Mouse (Mus musculus) gastrocnemius, adult 8-10 months (tissue): ENCODE measurements around the gene Msmo1. TPM values are rescaled to one million over a fixed set of nuclear protein-coding genes. Genes with fewer than 3 reads are reported as not detected.

Experiments used
- DNase-seq, 2 experiments: peaks; one replicate each; pipeline ENCODE4 v3.0.0; 2022; ENCODE audit warnings: low spot score in 2 of 2
- total RNA-seq, 4 experiments: library from RNA; stranded (reverse); gene quantifications; 2 replicates each; pipeline ENCODE4 v1.2.4; 2022

The Msmo1 gene
- total RNA-seq, 4 experiments from 2014 or later, result 3.4 to 4.9 (median 4.1) TPM

DNA sequence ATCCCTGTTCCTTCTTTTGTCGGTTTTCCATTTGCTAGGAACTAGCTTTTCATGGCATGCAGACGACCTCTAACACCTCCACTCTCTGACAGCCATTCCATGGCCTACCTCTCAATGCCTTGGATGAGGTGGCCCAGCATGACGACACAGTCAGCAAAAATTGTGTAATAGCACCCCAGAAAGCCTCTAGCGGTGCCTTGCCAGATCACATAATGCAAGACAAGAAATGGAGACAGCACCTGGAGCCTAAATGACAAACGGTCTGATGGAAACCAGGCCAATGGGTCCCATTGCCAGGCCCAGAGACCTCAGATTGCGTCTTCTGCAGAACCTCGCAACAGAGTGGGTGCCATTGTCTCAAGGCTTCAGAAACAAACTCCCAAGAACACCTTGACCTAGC, 21.1 kb downstream of the Msmo1 start:
- no peak for DNase-seq

DNA sequence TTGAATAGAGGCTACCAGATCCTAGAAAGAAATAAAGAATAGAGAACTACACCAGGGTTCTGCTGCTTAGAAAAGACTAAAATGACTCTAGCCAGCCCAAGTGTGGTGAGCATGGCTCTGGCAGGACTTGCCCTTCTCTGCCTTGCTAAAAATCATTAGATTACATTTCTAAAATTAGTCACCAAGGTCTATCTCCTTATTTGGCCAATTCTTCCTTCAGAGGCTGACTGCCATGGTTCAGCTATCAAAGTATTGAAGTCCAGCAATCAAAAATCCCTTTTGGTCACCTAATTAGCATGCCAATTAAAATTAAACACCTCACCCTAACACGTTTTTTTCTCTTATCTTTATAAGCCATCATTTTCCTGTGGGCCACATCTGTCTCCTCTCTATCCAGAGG, 22.0 kb downstream of the Msmo1 start:
- DNase-seq, result no peak

DNA sequence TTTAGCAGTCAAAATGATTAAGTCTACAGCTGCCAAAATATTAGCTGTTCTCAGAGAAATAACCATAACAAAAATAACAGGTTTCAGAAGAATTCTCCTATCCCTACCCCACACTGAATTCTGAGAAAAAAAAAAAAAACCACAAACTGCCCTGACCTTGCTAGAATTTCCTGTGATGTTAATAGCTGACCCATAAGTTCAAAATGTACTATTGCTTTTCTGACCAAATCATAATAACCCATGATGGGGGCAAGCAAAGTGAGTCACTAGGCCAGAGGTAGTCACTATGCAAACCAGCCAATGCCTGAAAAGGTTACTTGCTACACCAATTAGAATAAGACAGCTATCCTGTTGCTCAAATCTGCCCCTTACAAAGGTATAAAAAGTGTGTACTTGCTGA, 26.1 kb downstream of the Msmo1 start:
- no peak for DNase-seq

DNA sequence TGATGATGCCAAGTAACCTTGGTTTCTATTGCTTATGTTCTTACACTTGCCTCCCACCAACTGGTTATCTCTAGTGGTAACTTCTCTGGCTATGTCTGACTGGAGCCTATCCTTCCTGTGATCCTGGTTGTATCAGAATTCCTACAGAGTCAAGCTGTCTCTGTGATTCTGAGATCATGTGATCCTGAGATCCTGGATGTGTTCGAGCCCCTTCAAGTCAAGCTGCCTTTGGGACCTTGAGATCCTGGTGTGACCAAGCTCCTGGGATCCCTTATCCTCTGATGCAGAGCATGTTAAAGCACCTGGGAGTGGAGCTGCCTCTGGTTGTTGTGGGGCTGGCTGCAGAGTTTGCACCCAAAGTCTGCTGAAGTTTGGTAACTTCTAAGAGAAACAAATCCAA, 30.4 kb downstream of the Msmo1 start:
- no peak for DNase-seq

DNA sequence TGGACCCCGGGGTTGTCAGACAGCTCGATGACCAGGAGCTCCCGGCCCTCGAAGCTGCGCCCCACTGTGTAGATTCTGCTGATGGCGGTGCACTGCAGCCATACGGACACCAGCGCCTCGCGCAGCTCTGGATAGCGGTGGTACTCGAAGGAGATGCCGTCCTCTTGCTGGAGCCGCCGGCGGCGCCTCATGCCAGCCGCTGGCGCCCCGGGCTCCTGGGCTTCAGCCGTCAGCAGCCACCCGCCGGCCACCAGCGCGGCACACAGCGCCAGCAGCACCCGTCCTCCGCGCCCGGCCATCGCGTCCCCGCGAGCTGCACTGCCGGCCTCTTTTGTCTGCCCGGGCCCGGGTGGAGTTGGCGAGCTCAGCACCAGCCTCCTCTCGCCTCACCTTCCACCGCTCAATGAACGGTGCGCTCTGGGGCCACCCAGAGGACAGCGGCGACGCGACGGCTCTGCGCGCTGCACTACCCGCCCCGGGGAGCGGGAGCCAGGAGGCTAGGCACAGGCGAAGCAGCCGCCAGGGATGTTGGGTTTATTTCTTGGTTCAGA, 40.9 kb downstream of the Msmo1 start, which contains the start of gene Cpe:
Gene Cpe (minus strand): TSS at position 404 of the 551 bp plus-strand sequence.
- peak; percentile 54 to 72 for DNase-seq

DNA sequence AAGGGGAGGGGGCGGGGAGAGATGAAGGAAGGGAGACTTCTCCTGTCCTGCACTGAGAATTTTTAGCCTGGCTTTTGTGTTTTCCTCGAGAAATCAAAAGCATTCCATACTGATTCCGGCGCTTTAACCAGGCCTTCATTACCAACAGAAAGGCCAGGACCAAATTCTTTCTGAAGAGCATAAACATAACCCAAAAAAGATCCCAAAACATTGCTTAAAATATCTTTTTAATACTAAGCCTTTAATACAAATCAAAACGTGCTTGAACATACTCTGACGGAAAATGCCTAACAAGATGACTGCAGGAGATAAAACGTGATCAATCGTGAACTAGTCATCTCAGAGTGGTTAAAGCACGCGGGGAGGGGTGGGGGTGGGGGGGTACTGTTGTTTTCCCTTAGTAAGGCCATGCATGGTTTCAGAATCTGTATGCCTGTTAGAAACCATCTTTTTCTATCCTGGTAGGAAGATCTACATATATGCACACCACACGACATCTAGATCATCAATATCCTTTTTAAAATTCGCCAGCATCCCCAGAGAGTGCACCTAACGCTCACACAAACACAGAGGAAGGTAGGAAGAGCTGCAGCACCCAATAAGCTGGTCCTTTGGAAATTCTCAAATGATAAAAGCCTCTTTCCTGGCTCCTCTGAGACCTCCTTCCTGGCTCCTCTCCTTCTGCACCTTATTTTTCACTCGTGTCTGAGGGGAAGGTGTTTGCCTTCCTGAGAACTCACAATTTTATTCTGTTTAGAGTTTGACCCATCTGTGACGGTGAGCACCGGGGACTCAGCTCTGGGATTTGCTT, 41.8 kb downstream of the Msmo1 start:
- no peak for DNase-seq

DNA sequence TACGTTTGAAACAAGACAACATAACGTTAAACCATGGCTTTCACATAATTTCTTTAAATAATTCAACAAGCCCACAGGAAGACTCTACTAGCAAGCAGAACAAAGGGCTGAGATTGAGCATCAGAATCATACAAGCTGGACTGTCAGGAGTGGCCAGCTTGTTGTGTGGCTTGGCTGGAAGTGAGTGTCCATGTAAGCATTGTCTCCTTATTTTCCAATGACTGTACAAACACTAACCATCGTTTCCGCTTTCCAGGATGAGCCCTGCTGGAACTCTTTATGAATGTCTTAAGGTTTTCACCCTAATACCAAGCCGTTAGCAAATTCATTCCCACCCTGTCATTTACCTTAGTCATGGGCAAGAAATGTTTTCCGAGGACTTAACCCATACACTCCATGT, 42.7 kb downstream of the Msmo1 start:
- DNase-seq, result no peak

DNA sequence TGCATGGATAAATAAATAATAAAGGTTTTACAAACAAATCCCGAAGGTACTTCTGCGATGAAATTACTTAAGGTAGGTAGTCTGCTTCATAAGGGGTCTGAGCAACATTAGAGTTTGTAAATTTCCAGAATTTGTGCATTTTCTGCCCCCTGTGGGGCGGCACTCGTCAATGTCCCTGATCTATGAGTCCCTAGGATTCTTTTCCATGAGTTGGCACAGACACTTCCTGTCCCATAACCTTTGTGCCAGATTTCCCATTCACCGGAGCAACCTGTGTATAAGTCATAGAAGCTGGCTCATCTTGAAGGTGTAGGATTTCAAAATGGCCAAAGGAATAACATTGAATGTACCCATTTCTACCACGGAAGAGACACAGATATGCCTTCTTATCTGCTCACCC, 43.3 kb downstream of the Msmo1 start:
- no peak for DNase-seq

DNA sequence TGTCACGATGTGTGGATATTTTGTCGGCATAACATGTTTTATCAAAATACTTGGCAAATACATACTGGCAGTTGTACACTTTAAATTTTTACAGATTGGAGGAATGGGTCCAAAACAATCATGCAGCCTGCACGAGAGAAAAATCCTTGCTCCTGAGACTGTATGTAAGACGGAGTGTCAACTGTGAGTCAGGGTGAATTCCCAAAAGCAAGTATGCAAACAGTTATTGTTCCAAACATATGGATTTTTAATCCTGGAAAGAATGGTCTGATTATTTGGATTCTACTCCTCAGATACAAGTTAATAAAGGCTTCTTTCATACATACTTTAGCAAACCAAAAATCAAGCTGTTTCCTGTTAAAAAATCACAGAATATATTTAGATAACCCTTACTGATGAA, 44.9 kb downstream of the Msmo1 start:
- no peak for DNase-seq

DNA sequence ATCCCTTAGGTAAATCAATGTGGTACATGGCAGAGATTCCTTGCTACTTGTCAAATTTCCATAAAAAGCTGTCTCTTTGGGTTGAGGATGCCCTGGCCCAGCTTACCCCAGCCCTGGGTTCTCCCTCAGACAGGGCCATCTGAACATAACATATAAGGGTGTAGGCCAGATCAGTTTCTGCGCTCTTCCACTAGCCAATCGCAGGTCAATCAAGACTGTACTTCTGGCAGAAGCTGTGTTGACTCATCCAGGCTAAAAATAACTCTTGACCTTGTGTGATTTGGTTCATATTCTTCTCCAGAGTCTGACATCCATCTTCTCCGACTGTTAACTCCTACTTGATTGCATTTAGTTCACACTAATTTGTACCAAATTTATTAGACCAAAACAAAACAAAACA, 45.4 kb downstream of the Msmo1 start:
- peak in 1 of 2 experiments; percentile 28 for DNase-seq

DNA sequence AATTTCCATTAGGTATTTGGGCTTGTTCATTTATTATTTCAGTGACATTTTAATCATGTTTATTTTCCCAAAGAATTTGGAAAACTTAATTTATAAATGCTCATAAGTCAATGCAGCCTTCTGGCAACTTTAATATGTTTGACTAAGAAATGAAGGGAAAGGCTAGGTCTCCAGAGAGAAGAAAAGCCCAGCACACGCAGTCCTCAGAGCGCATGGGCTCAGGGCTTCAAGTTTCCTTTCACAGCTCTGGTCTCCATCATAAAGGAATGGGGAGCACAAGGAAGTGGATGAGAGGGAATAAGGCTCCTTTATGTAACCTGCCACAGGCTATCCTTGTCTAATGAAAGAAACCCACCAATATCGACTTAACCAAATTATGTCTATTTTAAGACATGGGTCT, 51.1 kb downstream of the Msmo1 start:
- DNase-seq, result no peak

DNA sequence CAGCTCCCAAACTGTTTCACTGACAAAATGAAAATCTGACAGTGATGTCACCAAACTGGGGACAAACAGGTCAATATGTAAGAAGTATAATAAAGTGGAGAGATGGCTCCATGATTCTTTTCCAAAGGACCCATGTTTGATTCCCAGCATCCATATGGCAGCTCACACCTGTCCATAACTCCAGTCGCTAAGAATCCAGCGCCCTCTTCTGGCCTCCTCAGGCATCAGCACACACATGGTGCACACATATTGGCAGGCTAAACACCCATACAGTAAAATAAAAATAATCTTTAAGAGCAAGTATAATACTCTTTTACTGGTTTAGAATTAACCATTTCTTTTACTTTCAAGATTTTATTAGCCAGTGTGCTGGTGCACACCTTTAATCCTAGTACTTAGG, 57.2 kb downstream of the Msmo1 start:
- DNase-seq, result no peak

DNA sequence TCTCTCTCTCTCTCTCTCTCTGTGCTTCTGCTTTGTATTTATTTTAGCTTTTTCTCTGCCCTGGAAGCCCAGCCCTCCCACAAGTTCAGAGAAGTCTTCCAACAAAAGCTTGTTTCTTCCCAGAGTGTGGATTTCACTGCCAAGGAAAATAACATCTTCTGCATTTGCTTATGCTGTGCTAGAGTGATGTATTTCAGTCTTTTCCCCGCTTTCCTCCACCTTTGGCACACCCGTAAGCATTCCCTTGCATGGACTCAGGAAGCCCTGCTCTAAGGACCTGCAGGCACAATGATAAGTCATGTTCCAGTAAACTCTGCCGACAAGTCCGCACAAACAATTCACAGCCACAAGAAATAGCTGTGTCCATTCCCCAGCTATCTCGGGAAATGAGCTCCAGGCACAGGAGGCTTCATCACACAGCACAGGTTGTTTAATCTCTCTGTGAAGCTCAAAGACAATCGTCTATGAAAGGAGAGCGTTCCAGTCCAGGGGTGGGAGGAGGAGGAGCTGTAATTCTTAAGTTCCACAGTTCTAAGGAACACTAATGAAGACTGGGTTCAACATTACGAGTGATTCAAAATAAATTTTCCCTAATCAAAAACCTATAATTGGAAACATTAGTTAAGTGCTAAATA, 58.5 kb downstream of the Msmo1 start:
- no peak for DNase-seq

DNA sequence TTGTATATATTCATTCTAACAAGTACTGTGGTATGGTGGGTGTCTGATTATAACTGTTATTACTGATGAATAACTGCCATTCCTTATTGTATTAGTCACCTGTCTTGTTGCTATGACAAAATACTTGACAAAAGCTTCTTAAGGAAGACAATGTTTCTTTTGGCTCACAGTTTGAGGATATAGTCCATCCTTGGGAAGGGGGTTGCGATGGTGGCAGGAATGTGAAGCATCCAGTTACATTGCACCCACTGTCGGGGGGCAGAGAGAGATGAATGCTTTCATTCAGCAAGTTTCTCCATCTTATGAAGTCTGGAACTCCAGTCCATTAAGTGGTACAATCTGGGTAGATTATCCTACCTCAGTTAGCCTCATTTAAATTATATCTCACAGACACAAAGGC, 60.7 kb downstream of the Msmo1 start:
- DNase-seq, result no peak

DNA sequence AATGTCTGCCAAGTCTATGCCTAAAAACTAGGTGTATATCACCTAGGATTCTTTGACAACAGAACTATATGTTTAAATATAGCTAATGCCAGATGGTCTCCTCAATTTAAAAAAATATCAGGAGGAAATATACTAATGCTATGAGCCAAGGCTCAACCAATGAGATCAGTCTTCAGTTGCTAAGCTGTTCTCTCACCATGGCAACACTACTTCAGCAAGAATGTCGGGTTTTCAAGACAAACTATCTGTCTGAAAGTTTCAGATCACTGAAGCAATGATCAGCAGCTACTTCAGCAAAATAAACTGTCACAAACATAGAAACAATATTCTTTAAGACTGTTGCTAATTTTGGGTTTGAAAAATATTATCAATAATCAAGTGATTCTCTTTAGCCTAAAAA, 61.7 kb downstream of the Msmo1 start:
- DNase-seq, result no peak

Other genes with a start within 250 kb of the Msmo1 start
- 100 to 1,000 TPM; 236 to 331 (median 287) TPM for gene Cpe, start 40.7 kb downstream of the Msmo1 start, total RNA-seq
- gene Klhl2, start 116.2 kb upstream of the Msmo1 start, total RNA-seq, result 1 to 10 TPM; 3.0 to 6.9 (median 5.6) TPM
- 10 to 100 TPM; 20.8 to 25.3 (median 22.4) TPM for gene Tmem192, start 213.4 kb upstream of the Msmo1 start, total RNA-seq